Mouse (Mus musculus): ENCODE measurements around the gene Lrrc28.

The Lrrc28 gene

DNA sequence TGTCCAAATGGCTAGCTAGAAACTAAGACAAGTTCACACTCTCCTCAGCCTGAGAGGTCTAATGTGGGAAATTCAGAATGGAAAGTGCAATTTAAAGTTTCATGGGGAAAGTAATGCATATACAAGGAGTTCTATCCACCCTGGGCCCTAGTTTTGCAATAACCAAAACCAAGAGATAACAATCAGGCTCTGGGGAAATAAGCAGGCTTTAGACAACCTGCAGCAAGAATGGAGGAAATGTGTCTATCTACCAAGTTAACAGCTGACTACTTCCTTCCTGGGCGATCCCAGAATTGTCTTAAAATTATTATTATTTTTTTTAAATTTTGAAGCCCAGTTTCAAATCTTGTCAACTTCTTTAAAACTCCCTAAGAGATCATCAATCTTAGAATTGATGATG, 48.7 kb downstream of the Lrrc28 start:
- no peak for DNase-seq (ENCODE audit: low read depth, low spot score)

DNA sequence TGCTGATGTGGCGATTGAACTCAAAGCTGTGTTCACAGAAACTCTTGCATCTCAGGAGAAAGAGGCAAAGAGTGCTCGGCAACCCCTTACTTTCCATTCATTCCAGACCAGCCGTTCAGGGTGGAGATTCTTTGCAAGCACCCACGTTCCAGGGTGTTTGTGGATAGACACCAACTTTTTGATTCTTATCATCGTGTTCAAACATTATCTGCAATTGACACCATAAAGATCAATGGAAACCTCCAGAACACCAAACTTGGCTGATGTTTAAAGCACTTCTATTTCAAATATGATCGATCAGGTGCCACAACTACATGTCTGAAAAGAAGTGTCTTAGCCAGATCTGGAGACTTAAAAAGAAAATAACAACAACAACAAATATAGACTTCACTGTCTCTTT, 51.2 kb downstream of the Lrrc28 start:
- no peak for DNase-seq (ENCODE audit: low read depth, low spot score)

- no peak for DNase-seq (ENCODE audit: low read depth, low spot score)
These were observed 52.4 kb downstream of the Lrrc28 start for GRCm38 (mm10) chr7:67592670-67593069.

GRCm38 (mm10) chr7:67588743-67589142, 56.3 kb downstream of the Lrrc28 start:
- DNase-seq (ENCODE audit: low read depth, low spot score) = no peak

GRCm38 (mm10) chr7:67586479-67586878, 58.6 kb downstream of the Lrrc28 start:
- DNase-seq (ENCODE audit: low read depth, low spot score) = no peak

- DNase-seq (ENCODE audit: low read depth, low spot score) = no peak
These were observed 61.2 kb downstream of the Lrrc28 start for GRCm38 (mm10) chr7:67583852-67584251.

- no peak for DNase-seq (ENCODE audit: low read depth, low spot score)
These were observed 66.1 kb downstream of the Lrrc28 start for GRCm38 (mm10) chr7:67578783-67579482.

DNA sequence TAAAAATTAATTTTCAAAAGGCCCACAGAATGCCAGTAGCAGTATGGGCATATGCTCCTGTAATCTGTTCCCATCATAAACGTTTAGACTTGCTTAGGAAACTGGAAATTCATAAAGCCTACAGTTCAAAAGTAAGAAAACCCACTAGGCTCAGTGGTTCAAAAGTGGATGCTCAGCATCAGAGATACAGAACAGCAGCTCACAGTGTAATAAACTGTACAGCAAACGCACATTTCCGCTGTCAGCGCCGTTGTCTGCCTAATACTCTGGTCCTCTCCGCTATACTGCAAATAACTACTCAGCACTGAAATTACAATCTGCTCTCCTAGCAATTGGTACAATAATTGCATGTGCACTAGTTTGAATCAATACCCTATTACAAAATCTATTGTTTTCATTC, 67.0 kb downstream of the Lrrc28 start:
- DNase-seq (ENCODE audit: low read depth, low spot score) = no peak

DNA sequence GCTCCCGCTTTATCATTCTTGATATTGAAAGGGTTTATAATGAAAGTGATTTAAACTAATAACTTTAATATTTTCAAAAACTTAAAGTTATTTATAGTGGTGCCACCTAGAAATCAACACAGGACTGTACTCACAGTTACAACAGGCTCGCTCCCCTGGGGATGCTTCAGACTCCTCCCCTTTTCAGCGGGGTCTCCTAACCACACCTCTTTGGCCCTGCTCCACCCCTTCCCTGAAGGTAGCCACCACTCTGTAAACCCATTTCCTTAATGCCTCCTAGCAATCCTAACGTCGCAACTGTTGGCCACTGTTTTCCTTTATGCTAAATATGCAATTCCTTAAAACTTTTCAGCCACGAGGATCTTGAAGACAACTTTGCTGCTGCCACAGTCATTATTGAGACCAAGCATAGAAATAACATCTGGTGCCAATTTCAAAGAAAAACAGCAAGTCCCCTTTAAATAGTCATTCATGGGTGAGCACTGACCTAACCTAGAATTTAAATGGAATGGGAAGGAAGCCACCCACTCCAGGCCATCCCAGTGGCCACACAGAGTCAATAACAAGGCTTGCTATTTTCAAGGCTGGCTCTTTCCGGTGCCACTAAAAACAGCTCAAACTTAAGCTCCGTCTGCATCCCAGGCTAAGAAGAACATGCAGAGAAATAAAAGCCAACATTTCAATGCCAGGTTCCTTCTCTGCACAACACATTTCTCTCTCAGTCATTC, 78.4 kb downstream of the Lrrc28 start:
- no peak for DNase-seq (ENCODE audit: low read depth, low spot score)

DNA sequence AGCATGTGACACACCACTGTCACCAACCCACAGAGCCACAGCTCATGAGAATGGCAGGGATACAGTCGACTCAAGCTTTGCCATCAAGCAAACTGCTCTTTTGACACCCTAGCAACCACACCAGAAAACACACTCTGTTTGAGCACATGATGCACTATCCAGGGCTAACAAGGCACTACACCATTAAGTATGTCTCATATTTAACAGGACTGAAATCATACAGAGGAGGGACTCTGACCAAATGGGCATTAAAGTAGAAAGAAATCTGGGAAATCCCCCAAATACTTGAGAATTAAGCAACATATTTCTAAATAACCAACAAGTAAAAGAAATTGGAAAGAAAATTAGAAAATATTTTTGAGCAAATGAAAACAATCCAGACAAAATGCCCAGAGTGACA, 79.9 kb downstream of the Lrrc28 start:
- no peak for DNase-seq (ENCODE audit: low read depth, low spot score)

- no peak for DNase-seq (ENCODE audit: low read depth, low spot score)
These were observed 82.9 kb downstream of the Lrrc28 start for GRCm38 (mm10) chr7:67562176-67562575.

- no peak for DNase-seq (ENCODE audit: low read depth, low spot score)
These were observed 85.6 kb downstream of the Lrrc28 start for GRCm38 (mm10) chr7:67559486-67559885.

DNA sequence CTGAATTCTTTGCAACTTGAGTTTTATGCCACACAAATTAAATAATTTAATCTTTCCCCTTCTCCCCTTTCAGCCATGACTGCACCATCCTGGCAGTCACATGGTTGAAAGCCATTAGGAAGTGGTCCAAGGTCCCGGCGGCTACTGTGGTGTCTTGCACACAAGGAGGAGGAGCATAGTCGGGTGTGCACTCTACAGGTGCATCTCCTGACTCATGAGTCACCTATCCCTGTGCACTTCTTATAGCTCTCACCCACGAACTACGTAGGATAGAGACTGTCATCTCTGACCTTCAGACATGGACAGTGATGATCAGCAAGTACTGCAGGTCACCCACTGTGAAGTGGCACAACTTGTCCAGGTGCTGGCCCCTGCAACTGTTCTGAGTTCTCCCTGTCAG, 86.8 kb downstream of the Lrrc28 start:
- no peak for DNase-seq (ENCODE audit: low read depth, low spot score)

DNA sequence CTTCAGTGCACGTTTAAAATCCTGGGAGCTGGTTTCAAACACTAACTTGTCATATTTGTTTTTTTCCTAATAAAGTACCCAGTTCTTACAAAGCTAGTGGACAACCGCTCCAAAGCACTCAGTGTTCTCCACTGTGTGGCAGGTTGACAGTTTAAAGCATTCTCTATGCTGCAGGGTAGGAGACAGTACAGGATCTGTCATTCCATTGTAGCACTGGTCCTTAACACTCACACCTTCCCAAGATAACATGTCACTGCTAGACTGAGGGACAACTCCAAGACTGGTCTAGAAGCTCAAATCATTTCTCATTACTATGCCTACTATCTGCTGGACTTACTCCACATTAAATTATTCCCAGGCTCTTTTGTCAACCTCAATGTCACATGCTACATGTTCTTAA, 90.2 kb downstream of the Lrrc28 start:
- DNase-seq (ENCODE audit: low read depth, low spot score) = no peak

- DNase-seq (ENCODE audit: low read depth, low spot score) = no peak
These were observed 93.8 kb downstream of the Lrrc28 start for GRCm38 (mm10) chr7:67551242-67551641.

DNA sequence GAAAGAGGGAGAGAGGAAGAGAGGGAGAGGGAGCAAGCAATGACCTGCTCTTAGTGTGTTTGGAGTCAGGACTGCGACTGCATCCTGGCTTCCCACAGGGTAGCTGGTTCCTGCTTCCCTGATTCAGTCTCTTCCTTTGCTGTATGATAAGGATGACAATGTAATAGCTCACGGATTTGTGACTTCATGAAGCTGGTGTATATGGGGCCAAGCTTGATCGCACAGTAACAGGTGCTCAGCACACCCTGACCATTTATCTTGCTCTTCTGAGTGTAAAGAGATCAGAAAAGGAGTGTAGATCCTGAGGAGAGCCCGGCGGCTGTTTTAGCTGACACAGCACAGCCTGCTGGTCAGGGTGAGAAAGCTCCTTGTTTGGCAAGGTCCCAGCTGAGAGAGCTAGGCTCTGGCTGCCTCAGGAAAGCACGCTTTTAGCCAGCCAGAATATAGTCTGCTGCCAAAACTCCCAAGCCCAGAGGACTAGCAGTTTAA, 96.0 kb downstream of the Lrrc28 start:
- peak; percentile 7 for DNase-seq (ENCODE audit: low read depth, low spot score)

DNA sequence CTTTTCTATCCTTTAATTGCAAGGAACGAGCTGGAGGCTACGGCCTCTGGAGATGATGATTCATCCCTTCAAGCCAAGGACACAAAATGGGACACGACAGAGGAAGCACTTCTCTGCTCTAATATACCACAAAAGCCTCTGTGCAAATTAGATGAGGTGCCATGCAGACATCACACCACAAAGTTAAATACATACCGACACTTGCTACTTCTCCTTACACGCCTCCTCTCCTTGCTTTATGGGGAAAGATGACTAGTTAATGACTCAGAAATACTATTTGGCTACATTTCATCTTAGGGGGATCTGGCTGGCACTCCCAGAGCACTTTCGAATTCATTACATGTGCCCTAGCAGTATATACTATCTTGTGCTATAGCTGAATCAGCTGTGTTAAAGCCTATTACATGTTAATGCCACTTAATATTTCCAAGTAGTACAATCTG, 96.4 kb downstream of the Lrrc28 start:
- DNase-seq (ENCODE audit: low read depth, low spot score) = no peak

DNA sequence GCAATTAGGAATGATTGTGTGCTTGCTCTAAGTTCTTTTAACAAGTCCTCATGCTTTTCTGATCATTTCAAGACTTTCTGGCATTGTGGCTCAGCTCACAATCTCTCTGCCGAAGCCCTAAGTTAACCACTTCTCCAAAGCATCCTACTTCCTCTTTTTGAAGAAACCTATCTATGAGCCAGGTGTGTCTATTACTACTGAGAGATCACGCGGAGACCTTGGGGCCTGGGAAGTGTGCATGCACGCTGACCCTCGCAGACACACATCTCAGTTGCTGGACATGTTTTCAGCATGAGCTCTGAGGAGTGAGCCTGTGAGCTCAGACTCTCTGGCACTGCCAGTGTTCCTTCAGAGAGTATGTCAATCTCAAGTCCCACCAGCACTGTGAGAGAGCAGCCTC, 98.8 kb downstream of the Lrrc28 start:
- DNase-seq (ENCODE audit: low read depth, low spot score) = no peak

DNA sequence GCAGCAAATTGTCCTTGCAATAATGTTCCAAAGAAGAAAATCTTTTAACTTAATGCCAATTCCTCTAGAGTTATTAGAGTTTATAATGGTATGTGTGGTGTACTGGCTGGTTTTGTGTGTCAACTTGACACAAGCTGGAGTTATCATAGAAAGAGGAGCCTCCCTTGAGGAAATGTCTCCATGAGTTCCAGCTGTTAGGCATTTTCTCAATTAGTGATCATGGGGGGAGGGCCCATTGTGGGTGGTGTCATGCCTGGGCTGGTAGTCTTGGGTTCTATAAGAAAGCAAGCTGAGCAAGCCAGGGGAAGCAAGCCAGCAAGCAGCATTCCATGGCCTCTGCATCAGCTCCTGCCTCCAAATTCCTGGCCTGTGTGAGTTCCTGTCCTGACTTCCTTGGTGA, 100.5 kb downstream of the Lrrc28 start:
- no peak for DNase-seq (ENCODE audit: low read depth, low spot score)

GRCm38 (mm10) chr7:67543641-67544040, 101.4 kb downstream of the Lrrc28 start:
- DNase-seq (ENCODE audit: low read depth, low spot score) = no peak

DNA sequence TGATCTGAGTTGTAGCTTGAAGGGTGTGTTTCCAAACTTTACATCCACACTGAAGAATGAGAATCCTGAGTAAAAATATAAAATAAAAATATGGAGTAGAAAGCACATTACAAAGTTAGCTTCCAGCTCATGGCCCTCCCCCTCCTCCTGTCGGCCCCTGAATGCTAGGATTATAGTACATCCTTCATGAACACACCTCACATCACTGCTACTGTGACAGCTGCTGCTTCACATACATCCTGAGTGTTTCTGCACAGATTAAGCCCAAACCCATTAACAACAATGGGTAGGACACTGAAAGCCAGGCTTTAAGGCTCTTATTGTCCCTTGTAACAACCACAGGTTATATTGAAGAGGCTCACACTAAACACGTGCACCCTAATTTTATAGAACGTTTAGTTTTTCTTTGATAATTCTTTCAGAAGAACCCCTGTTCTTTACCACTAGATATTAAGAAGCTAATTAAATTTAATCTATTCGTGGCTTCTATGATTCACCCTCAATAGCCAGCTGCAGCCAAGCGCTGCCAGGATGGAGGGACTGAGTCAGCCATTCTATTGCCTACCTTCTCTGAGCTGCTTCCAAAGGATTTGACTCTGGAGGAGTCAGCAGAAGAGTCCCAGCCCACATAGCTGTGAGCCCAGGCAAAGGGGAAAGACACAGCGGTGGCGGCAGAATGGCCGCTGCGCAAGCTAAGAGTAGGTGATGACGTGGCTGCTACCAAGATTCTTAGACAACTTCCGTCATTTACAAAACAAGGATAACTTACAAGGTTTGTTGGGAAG, 108.3 kb downstream of the Lrrc28 start:
- no peak for DNase-seq (ENCODE audit: low read depth, low spot score)

GRCm38 (mm10) chr7:67535941-67536340, 109.1 kb downstream of the Lrrc28 start:
- no peak for DNase-seq (ENCODE audit: low read depth, low spot score)
